Mouse (Mus musculus): ENCODE measurements at regions not wholly inside any gene's neighbourhood (a gene's known extent, or its start where the extent isn't known, plus 50 kb on each side); places are given as distances from the start of the nearest gene placed in this dataset.
A peak's percentile ranks its signal among the peaks of the same experiment; 100 is the strongest.

DNA sequence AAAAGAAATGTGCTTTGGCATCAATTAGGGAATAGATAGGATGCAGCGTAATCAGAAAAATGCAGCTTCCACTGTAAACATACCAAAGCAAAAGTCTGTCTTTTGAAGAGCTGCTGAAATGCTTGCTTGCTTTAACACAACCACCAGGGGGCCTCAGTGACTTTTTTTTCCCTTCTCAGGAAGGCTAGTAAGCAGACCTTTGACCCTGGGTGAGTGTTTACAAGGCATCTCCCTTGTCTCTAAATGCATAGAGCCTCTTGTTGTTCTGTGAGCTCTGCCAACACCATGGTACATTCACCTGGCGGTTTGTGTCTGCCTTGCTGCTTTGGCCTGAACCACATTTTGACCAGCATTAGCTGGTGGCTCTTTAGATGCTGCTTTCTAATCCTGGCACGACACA is 191.9 kb upstream of the C9orf72 start:
- H3K4me3 ChIP-seq (ENCODE audit: low read depth, low read length), result no peak overlapping the region
- ATAC-seq (ENCODE audit: insufficient number of reproducible peaks, low FRiP score, low TSS enrichment, low read depth) (peak; percentile 35; the same call in 1 of the 2 replicates), DNase-seq (ENCODE audit: low spot score) (peak; percentile 74)
- H3K4me1 ChIP-seq (ENCODE audit: control insufficient read depth, insufficient read depth, low read length), result no peaks in the 10 kb centered on the region
- H3K9ac ChIP-seq (ENCODE audit: low read length), result no peak overlapping the region
- H3K36me3 ChIP-seq (ENCODE audit: control insufficient read depth, insufficient read depth, low read length), result no peaks in the 10 kb centered on the region
- no peak overlapping the region for H3K27ac ChIP-seq (replicated peaks; ENCODE audit: low read depth, low read length)
- no peak overlapping the region for H3K4me2 ChIP-seq (ENCODE audit: low read depth, severe bottlenecking)
- H3K27me3 ChIP-seq (ENCODE audit: control insufficient read depth, insufficient read depth, low read length), result no peaks in the 10 kb centered on the region
- WGBS, result 62% methylated on average over 3 of the region's 3 CpGs
- H3K9me3 ChIP-seq (ENCODE audit: control insufficient read depth, low read length), result no peaks in the 10 kb centered on the region

DNA sequence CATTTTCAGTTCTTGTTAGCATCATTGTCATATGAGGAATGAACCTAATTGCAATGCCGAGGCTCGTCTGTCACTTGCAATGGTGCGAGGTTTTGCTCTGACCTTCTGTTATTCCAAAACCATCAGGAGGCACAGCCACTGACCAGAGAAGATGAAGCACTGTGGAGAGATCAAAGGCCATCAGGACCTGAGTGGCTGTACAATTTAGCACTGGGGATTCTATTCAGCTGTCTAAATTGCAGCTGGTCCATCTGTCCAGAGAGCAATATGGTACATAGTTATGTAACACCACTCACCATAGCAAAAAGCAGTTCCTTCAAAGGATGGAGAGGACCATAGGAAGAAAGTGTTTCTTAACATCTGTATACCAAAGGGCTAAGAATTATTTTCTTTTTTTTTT is 187.5 kb upstream of the C9orf72 start:
- Histone ChIP-seq H3K27ac (replicated peaks; ENCODE audit: low read depth, low read length) (no peak overlapping the region), H3K4me2 (ENCODE audit: low read depth, severe bottlenecking) (no peak overlapping the region), H3K4me3 (ENCODE audit: low read depth, low read length) (no peak overlapping the region), H3K4me1 (ENCODE audit: control insufficient read depth, insufficient read depth, low read length) (no peaks in the 10 kb centered on the region), H3K27me3 (ENCODE audit: control insufficient read depth, insufficient read depth, low read length) (no peaks in the 10 kb centered on the region), H3K9ac (ENCODE audit: low read length) (no peak overlapping the region), H3K36me3 (ENCODE audit: control insufficient read depth, insufficient read depth, low read length) (no peaks in the 10 kb centered on the region), H3K9me3 (ENCODE audit: control insufficient read depth, low read length) (no peaks in the 10 kb centered on the region)
- 52% methylated on average over 3 of the region's 3 CpGs for WGBS
- DNase-seq (ENCODE audit: low spot score), result no peak
- ATAC-seq (ENCODE audit: insufficient number of reproducible peaks, low FRiP score, low TSS enrichment, low read depth), result no peak

DNA sequence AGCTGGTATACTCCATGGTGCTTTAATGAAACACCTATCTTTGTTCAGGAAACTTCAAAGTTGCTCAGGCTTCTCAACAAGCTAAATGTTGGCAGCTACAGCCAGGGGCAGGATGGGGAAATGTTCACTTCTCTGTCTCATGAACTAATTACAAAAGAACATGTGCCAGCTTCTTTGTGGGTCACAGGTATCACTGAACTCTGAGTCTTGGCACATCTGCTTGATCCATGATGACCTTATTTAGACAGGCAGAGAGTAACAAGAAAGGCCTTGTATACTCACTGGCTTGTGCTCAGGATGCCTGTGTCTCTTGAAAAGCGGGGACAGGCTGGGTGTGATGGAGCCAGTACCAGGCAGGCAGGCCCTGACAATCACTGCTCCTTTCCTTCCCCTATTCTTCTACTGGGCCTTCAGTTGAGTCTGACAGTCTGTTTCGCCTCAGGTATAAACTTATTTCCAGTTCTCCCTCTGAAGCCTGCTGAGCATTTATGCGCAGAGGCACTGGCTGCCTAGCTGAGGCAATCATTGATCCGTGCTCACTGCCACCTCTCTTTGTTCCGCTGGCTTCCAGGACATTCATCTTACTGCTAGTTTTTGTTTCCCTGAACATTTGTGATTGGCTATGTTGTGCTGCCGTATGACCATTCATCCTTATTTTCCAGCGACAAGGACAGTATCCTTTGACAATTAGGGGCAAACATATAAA is 179.5 kb upstream of the C9orf72 start:
- H3K27me3 ChIP-seq (ENCODE audit: control insufficient read depth, insufficient read depth, low read length), result no peaks in the 10 kb centered on the region
- no peak overlapping the region for H3K4me3 ChIP-seq (ENCODE audit: low read depth, low read length)
- H3K9me3 ChIP-seq (ENCODE audit: control insufficient read depth, low read length), result no peaks in the 10 kb centered on the region
- no peaks in the 10 kb centered on the region for H3K4me1 ChIP-seq (ENCODE audit: control insufficient read depth, insufficient read depth, low read length)
- H3K27ac ChIP-seq (replicated peaks; ENCODE audit: low read depth, low read length), result no peak overlapping the region
- no peak for ATAC-seq (ENCODE audit: insufficient number of reproducible peaks, low FRiP score, low TSS enrichment, low read depth)
- DNase-seq (ENCODE audit: low spot score), result peak; percentile 19
- no peaks in the 10 kb centered on the region for H3K36me3 ChIP-seq (ENCODE audit: control insufficient read depth, insufficient read depth, low read length)
- 74% methylated on average over 7 of the region's 7 CpGs for WGBS
- no peak overlapping the region for H3K4me2 ChIP-seq (ENCODE audit: low read depth, severe bottlenecking)
- no peak overlapping the region for H3K9ac ChIP-seq (ENCODE audit: low read length)

DNA sequence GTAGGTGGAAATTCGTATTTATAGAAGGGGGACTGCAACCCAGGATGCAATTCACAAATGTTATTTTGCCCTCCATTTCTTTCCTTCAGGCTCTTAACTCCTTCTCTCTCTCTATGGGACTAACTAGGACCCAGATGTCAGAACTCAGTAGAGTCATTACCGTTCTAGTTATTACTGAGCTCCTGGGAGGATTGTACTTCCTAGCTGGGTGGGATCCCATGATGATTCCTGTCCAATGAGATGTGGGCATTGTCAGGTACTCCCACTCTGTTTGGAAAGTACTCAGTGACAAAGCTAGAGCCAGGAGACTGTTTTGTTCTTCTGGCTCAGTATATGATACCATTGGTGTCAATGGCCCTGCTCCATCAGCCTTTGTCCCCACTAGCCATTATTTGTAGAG is 178.1 kb upstream of the C9orf72 start:
- H3K9ac ChIP-seq (ENCODE audit: low read length), result no peak overlapping the region
- no peaks in the 10 kb centered on the region for H3K36me3 ChIP-seq (ENCODE audit: control insufficient read depth, insufficient read depth, low read length)
- H3K27me3 ChIP-seq (ENCODE audit: control insufficient read depth, insufficient read depth, low read length), result no peaks in the 10 kb centered on the region
- DNase-seq (ENCODE audit: low spot score) (no peak), ATAC-seq (ENCODE audit: insufficient number of reproducible peaks, low FRiP score, low TSS enrichment, low read depth) (no peak)
- no peak overlapping the region for H3K27ac ChIP-seq (replicated peaks; ENCODE audit: low read depth, low read length)
- no peaks in the 10 kb centered on the region for H3K9me3 ChIP-seq (ENCODE audit: control insufficient read depth, low read length)
- 81% methylated on average over 2 of the region's 2 CpGs for WGBS
- no peak overlapping the region for H3K4me2 ChIP-seq (ENCODE audit: low read depth, severe bottlenecking)
- H3K4me1 ChIP-seq (ENCODE audit: control insufficient read depth, insufficient read depth, low read length), result no peaks in the 10 kb centered on the region
- no peak overlapping the region for H3K4me3 ChIP-seq (ENCODE audit: low read depth, low read length)

DNA sequence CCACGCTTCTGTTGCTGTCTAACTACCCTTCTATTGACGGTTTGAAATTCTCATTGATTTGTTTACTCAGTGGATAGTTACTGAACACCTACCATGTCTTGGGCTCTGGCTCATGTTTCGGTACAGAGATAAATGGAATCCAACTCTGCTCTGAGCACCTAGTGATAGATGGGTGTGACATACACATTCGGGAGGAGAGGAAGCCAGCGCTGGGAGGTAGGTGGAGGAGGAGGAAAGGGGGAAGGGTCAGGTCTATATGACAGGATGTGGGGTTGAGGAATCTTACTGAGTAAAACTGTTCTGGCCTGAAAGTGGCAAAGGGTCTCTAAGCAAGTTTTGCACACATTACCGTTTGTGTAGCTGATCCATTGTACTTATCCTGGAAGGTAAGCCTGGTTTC is 177.6 kb upstream of the C9orf72 start:
- DNase-seq (ENCODE audit: low spot score) (peak; percentile 15), ATAC-seq (ENCODE audit: insufficient number of reproducible peaks, low FRiP score, low TSS enrichment, low read depth) (no peak)
- H3K9ac ChIP-seq (ENCODE audit: low read length), result no peak overlapping the region
- 75% methylated on average over 6 of the region's 6 CpGs for WGBS
- H3K9me3 ChIP-seq (ENCODE audit: control insufficient read depth, low read length), result no peaks in the 10 kb centered on the region
- no peaks in the 10 kb centered on the region for H3K27me3 ChIP-seq (ENCODE audit: control insufficient read depth, insufficient read depth, low read length)
- H3K4me1 ChIP-seq (ENCODE audit: control insufficient read depth, insufficient read depth, low read length), result no peaks in the 10 kb centered on the region
- H3K4me3 ChIP-seq (ENCODE audit: low read depth, low read length), result no peak overlapping the region
- no peak overlapping the region for H3K4me2 ChIP-seq (ENCODE audit: low read depth, severe bottlenecking)
- no peaks in the 10 kb centered on the region for H3K36me3 ChIP-seq (ENCODE audit: control insufficient read depth, insufficient read depth, low read length)
- H3K27ac ChIP-seq (replicated peaks; ENCODE audit: low read depth, low read length), result no peak overlapping the region

DNA sequence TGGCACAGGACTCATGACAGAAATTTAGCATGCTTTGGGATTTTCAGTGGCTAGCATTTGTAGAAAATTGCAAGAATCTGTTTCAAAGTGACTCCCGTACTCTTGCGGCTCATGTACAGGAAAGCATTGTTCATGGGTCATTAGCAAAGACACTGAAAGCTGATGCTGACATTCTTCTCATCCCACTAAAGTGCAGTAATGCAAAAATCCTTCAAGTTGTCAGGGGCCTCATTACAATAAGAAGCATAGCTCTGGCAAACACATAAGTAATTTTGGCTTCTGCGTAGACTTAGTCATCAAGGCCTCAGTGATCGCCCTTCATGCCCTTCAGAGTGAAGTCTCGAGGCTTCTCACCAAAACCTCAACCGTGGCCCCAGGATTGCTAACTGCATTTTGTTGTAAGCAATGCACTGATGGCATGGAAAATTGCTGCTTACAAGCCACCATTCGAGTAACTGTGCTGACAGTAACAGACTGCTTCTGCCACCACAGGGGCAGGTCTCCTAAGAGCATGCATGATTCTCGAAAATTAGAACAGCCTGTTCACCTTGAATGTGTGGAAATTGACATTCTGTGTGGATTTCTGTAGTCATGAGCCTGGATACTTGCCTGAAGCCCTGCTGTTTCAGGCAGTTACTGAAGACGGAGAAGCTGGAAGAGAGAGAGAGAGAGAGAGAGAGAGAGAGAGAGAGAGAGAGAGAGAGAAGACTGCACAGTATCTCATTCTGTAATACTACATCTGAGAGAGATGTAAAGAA is 176.6 kb upstream of the C9orf72 start:
- peak; percentile 21 for DNase-seq (ENCODE audit: low spot score)
- no peaks in the 10 kb centered on the region for H3K4me1 ChIP-seq (ENCODE audit: control insufficient read depth, insufficient read depth, low read length)
- no peak for ATAC-seq (ENCODE audit: insufficient number of reproducible peaks, low FRiP score, low TSS enrichment, low read depth)
- H3K4me3 ChIP-seq (ENCODE audit: low read depth, low read length), result no peak overlapping the region
- no peaks in the 10 kb centered on the region for H3K27me3 ChIP-seq (ENCODE audit: control insufficient read depth, insufficient read depth, low read length)
- no peak overlapping the region for H3K4me2 ChIP-seq (ENCODE audit: low read depth, severe bottlenecking)
- no peaks in the 10 kb centered on the region for H3K36me3 ChIP-seq (ENCODE audit: control insufficient read depth, insufficient read depth, low read length)
- no peak overlapping the region for H3K27ac ChIP-seq (replicated peaks; ENCODE audit: low read depth, low read length)
- 59% methylated on average over 9 of the region's 9 CpGs for WGBS
- no peak overlapping the region for H3K9ac ChIP-seq (ENCODE audit: low read length)
- H3K9me3 ChIP-seq (ENCODE audit: control insufficient read depth, low read length), result no peaks in the 10 kb centered on the region

DNA sequence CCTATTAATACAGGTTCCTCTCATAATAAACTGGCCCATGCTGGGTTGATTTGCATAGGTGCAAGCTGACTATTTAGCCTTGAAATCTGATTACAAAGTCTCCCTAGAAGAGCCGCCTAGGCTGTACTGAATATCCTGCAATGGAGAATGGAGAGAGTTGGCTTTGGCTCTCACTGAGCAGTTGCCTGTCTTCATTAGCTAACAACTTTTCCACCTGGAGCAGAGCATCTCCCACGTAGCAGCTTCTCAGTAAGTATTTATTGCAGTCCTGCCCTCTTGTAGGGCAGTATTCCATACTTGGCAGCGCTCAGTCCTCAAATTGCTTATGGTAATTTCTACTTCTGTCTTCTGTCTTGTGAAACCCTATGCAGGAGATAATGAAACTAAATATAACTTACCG is 175.8 kb upstream of the C9orf72 start:
- no peak for ATAC-seq (ENCODE audit: insufficient number of reproducible peaks, low FRiP score, low TSS enrichment, low read depth)
- H3K4me1 ChIP-seq (ENCODE audit: control insufficient read depth, insufficient read depth, low read length), result no peaks in the 10 kb centered on the region
- no peaks in the 10 kb centered on the region for H3K36me3 ChIP-seq (ENCODE audit: control insufficient read depth, insufficient read depth, low read length)
- DNase-seq (ENCODE audit: low spot score), result peak; percentile 19
- no peak overlapping the region for H3K9ac ChIP-seq (ENCODE audit: low read length)
- no peak overlapping the region for H3K27ac ChIP-seq (replicated peaks; ENCODE audit: low read depth, low read length)
- no peak overlapping the region for H3K4me3 ChIP-seq (ENCODE audit: low read depth, low read length)
- H3K4me2 ChIP-seq (ENCODE audit: low read depth, severe bottlenecking), result no peak overlapping the region
- no peaks in the 10 kb centered on the region for H3K27me3 ChIP-seq (ENCODE audit: control insufficient read depth, insufficient read depth, low read length)
- 43% methylated on average over 4 of the region's 4 CpGs for WGBS
- no peaks in the 10 kb centered on the region for H3K9me3 ChIP-seq (ENCODE audit: control insufficient read depth, low read length)

DNA sequence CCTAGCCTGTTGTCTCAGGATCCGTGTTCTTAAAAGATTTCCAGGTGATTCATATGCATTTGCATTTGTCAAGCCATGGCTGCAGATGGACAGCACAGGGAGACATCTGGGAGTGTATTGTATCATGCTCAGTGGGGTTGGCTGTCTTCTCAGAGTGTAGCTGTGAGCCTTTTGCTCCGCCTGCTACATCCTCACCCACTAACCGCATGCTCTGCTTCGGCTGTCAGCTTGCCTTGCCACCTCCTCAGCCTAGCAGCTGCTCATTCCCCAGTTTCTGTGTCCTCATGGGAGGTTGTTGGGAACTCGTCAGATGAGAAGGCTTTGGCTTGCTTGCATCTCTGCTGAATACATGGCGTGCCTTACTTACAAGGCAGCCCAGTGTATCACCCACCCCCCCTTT is 174.5 kb upstream of the C9orf72 start:
- H3K4me3 ChIP-seq (ENCODE audit: low read depth, low read length), result no peak overlapping the region
- H3K36me3 ChIP-seq (ENCODE audit: control insufficient read depth, insufficient read depth, low read length), result no peaks in the 10 kb centered on the region
- 90% methylated on average over 6 of the region's 6 CpGs for WGBS
- H3K27ac ChIP-seq (replicated peaks; ENCODE audit: low read depth, low read length), result no peak overlapping the region
- no peak overlapping the region for H3K4me2 ChIP-seq (ENCODE audit: low read depth, severe bottlenecking)
- no peaks in the 10 kb centered on the region for H3K9me3 ChIP-seq (ENCODE audit: control insufficient read depth, low read length)
- H3K4me1 ChIP-seq (ENCODE audit: control insufficient read depth, insufficient read depth, low read length), result no peaks in the 10 kb centered on the region
- ATAC-seq (ENCODE audit: insufficient number of reproducible peaks, low FRiP score, low TSS enrichment, low read depth) (no peak), DNase-seq (ENCODE audit: low spot score) (peak; percentile 15)
- no peaks in the 10 kb centered on the region for H3K27me3 ChIP-seq (ENCODE audit: control insufficient read depth, insufficient read depth, low read length)
- H3K9ac ChIP-seq (ENCODE audit: low read length), result no peak overlapping the region

DNA sequence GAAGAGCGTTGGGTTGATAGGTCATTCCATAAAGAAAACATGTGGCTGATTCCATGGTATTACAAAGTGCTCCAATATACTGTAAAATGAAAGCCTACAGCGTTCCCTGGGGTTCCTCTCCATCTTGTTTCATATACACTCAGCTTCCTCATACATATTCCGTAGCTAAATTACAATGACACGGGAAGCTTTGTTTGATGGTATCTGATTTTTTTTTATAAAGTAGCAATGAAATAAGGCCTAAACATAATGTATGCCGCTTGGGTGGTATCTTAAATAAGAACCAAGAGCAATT is 169.6 kb upstream of the C9orf72 start:
- Histone ChIP-seq H3K4me2 (ENCODE audit: low read depth, severe bottlenecking) (no peak overlapping the region), H3K9me3 (ENCODE audit: control insufficient read depth, low read length) (no peaks in the 10 kb centered on the region), H3K27ac (replicated peaks; ENCODE audit: low read depth, low read length) (no peak overlapping the region), H3K27me3 (ENCODE audit: control insufficient read depth, insufficient read depth, low read length) (no peaks in the 10 kb centered on the region), H3K9ac (ENCODE audit: low read length) (no peak overlapping the region), H3K4me3 (ENCODE audit: low read depth, low read length) (no peak overlapping the region), H3K4me1 (ENCODE audit: control insufficient read depth, insufficient read depth, low read length) (no peaks in the 10 kb centered on the region), H3K36me3 (ENCODE audit: control insufficient read depth, insufficient read depth, low read length) (no peaks in the 10 kb centered on the region)
- no peak for DNase-seq (ENCODE audit: low spot score)
- no peak for ATAC-seq (ENCODE audit: insufficient number of reproducible peaks, low FRiP score, low TSS enrichment, low read depth)
- 89% methylated on average over 5 of the region's 5 CpGs for WGBS

Data from limb, embryonic 11.5 days (tissue).